Mouse (Mus musculus) ovary, adult 10 weeks (tissue): Measurements from ENCODE around the gene Rabgap1l. TPM values are rescaled to one million over a fixed set of nuclear protein-coding genes. Genes with fewer than 3 reads are reported as not detected.

Experiments
- polyA plus RNA-seq: library from polyadenylated mRNA; stranded (reverse); fragments of 350-450 nt; fragmentation: Illumina TruSeq; extraction: RNeasy Lipid Tissue Mini Kit (QIAGEN cat#74804); gene quantifications from one replicate; pipeline ENCODE4 v1.2.3, GENCODE M21; 2014

The Rabgap1l gene
- 181 TPM for polyA plus RNA-seq

DNA sequence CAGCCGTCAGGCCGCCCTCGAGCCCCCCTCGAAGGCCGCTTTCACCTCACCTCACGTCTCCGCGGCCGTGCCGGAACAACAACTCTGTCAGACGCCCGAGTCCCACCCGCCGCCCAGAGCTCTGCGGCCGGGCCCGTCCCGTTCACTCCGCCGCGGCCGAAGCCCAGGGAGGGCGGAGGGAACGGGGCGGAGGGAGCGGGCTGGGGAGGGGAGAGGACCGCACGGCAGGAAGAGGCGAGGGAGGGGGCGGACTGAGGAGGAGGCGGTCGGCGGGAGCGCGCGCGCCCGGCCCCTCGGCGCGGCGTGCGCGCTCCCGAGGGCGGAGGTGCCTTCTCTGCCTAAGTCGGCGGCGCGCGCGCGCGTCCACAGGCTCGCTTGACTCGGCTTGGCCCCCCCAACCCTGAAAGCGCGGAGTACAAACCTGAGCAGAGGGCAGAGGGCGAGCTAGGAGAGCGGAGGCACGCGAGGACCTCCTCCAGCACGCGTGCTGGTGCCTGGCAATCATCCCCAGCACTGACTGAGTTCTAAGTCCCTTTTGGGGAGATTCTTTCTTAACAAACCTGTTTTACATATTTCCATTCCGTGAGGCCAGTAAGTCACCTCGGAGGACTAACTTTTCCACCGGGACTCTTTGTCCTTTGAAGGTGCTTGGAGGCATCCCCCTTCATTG, at the start of gene Rabgap1l:
Gene Rabgap1l, minus strand, starts transcription at position 526 of the 670 bp plus-strand sequence.

DNA sequence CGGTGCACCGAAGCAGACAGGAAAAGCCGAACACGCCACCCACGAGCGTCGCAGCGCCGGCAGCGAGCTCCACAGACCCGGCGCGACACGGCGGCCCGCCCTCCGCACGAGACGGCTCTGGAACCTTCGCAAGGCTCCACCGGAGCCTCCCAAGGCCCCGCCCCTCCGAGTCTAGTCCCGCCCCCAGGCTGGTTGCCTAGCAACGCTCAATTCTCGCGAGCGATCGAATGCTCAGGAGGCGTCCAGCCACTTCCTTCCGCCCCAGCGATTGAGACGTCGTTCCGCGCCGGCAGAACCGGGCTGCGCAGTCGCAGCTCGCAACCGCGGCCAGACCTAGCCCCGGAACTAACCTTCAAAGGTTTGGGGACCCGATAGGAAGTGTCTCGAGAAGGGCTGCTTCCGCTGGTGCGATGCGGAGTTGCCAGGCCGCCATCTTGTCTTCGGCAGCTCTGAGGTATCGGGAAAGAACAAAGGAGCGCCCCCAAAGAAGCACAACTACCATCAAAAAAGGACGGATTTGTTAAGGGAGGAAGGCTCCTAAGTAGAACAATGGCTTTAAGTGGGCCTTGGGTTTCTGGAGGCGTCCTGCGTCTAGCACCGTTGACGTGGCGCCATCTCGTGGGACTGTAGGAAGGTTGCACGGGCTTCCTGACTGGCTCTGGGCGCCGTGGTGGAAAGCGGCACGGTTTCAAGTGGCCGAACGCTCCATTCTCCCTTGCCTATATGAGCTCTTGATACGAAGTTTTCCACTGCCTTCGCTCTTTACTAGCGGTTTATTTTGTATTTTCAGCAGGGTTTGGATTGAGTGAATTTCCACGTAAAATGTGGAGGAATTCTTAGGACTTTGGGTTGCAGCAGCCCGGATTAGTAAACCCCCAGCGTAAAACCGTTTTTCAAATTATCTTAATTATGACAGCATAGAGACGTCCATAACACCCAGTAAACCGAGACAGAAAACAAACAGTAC, 580.0 kb downstream of the Rabgap1l start, which contains the start of gene Cacybp:
Gene Cacybp, minus strand, starts transcription at position 173 of the 967 bp plus-strand sequence.

DNA sequence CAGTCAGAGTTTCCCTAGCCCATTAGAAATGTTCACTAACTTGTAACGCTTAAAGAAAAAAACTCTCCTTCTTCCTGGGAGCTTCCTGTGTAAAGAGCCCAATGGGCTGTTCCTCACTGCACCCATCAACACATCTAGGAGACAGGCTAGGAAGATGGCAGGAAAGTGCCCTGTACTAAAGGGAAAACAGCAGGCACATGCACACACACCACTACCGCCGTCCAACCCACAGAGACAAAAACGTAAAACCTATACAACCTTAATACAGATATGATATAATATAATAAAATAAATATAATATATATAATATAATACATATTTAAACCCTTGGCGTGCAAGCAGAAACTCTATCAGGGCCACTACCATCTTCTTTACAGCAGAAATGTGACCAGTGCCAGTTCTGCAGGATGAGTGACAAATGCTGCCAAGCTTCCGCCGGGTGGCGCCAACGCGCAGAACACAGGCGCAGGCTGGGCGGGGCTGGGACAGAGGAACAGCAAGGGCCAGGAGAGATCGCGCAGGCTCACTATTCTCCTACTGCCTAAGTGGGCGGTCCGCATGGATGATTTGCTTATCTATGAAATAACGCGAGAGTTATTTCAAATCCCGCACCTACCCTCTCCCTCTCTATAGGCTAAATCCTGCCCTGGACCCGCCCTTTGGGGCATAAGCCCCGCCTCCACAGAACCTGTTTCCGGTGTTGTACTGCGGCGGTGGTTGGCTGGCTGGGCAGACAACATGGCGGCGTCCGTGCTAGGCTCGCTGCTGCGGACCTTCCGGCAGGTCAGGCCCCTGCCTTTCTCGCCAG, 598.3 kb downstream of the Rabgap1l start, which contains the start of gene Mrps14:
Gene Mrps14, plus strand, starts transcription at position 687 of the 808 bp plus-strand sequence.

Other genes with a start within 250 kb of the Rabgap1l start
- gene Rc3h1, start 113.2 kb upstream of the Rabgap1l start, polyA plus RNA-seq: 56.6 TPM
- gene Serpinc1, start 185.4 kb upstream of the Rabgap1l start, polyA plus RNA-seq: 4.4 TPM
- gene Zbtb37, start 241.6 kb upstream of the Rabgap1l start, polyA plus RNA-seq: 20.8 TPM